Mouse (Mus musculus): ENCODE results near the gene Tub.

Tub gene

DNA sequence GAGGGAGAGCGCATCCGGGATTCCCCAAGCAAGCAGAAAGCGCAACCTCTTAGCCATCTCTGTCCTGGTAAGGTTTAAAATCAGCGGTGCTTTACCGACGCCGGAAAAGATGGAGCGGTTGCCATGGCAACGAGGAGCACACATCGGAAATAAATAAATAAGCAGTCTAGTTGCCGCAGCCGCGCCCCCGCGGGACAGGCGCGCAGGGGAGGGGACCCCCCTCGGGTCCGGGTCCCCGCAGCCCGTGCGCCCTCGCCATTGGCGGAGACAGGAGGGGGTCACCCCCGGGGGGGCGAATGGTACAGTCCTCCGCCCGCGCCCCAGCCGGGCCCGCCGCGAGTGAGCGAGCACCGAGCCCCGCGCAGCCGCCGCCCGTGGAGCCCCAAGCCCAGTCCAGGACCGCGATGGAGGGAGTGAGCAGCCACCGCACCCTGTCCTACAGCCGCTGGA is at the start of gene Tub:
TSS of gene Tub (plus strand) at position 27 of the 450 bp plus-strand sequence.
- peak; percentile 61 for DNase-seq (ENCODE audit: low read depth, low spot score)

GRCm38 (mm10) chr7:108903969-108904368 is 46.2 kb upstream of the Tub start:
- no peak for DNase-seq (ENCODE audit: low read depth, low spot score)

- no peak for DNase-seq (ENCODE audit: low read depth, low spot score)
Measured at GRCm38 (mm10) chr7:108927043-108927442, 23.1 kb upstream of the Tub start.

DNA sequence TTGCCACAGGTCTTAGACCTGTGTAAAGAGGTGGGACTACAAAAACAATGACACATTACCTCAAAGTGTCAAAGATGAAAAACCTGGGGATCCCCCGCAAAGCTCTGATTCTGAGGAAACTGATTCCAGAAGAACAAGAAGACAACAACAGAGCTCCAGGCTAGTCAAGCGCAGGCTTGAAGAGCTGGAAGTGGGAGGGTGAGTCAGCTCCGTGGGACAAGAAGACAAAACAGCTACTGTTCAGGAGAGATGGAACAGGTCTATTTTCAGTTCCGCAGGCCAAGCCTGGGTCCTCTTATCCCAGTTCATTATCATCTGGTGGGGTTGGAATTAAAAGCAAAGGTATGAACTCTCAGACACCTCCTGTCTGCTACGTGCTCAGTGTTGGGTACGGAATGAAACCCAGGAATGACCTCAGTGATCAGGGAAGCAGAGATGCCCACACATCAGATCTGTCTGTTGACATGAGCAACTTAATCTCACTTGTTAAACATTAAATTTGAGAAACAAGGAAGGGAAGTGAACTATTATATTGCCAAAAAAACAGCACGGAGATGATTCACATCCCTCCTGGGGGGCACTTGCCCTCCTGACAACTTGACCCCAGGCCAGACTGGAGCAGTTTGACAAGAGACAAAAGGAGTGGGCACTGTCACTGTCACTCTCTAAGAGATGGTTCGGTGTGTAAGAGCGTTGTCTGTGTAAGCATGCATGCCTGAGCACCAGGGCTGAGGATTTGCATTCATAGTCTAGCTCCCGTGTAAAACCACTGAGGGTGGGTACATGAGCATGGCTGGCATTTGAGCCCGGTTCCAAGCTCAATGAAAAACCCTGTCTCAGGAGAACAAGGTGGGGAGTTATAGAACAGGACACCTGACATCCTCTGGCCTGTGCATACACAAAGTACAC is 21.6 kb upstream of the Tub start:
- no peak for DNase-seq (ENCODE audit: low read depth, low spot score)

DNA sequence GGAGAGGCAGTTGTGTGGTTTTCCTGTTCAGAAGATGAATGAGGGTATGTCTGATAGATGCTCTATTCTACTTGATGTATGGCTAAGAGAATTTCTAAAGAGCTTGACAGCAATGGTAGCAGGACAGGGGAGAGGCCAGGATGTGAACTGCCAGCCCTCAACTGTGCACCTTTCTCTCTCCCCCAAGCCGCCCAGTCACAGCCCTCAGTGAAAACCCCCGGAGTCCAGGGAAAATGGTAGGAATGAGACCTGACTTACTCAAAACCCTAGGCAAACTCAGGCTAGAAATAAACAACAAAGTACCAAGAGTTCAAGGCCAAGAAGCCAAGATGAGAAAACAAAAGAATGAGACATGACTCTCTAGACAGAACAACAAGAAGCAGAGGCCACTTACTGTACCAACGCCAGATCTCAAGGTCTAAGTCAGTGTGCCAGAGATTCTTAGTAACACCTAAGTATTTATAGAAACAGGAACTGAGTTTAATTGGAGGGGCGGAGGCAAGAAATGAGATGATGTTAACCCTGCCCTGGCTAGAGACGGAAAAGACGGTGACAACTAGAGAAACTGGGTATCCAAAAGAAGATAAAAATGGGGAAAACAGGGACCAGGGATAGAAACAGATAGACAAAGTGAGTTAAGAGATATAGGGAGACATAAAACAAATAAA is 20.3 kb upstream of the Tub start, which contains the start of gene Nlrp10:
TSS of gene Nlrp10 (minus strand) at position 453 of the 668 bp plus-strand sequence.
- no peak for DNase-seq (ENCODE audit: low read depth, low spot score)

GRCm38 (mm10) chr7:108933794-108934731 is 16.1 kb upstream of the Tub start, which contains the start of gene Eif3f:
Gene Eif3f (plus strand): TSS chr7:108934417.
- DNase-seq (ENCODE audit: low read depth, low spot score) = peak; percentile 96

DNA sequence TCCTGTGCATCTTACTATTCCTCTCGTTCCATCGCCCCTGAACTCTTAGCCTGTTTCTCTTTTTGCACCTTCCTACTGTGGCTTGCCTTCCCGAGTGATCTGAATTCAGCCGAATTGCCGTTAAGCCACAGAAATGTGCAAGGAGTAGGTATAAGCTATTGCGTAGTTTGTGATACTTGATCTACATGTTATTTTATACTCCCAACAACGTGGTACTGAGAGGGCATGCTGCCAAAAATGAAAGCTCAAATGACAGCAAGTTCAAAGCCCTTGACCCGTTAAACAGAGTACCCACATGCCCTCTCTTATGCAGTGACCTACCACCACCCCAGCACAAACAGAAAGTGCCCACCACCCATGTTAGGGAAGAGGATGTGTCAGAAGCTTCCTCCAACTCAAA is 15.3 kb upstream of the Tub start:
- DNase-seq (ENCODE audit: low read depth, low spot score) = no peak

- DNase-seq (ENCODE audit: low read depth, low spot score) = no peak
Measured at GRCm38 (mm10) chr7:108935411-108935810, 14.7 kb upstream of the Tub start.

DNA sequence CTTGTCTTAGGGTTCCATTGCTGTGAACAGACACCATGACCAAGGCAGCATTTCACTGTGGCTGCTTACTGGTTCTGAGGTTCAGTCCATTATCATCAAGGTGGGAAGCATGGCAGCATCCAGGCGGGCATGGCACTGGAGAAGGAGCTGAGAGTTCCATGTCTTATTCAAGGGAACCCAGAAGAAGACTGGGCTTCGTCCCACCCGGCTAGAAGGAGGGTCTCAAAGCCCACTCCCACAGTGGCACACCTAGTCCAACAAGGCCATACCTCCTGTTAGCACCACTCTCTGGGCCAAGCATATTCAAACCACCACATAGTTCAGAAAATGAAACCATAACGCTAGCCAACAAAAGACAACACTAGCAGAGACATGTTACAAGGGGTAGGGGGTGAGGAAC is 13.5 kb upstream of the Tub start:
- DNase-seq (ENCODE audit: low read depth, low spot score) = no peak

GRCm38 (mm10) chr7:108941466-108941865 is 8.7 kb upstream of the Tub start:
- DNase-seq (ENCODE audit: low read depth, low spot score) = no peak

GRCm38 (mm10) chr7:108944002-108944401 is 6.1 kb upstream of the Tub start:
- no peak for DNase-seq (ENCODE audit: low read depth, low spot score)

GRCm38 (mm10) chr7:108948611-108949010 is 1.5 kb upstream of the Tub start:
- no peak for DNase-seq (ENCODE audit: low read depth, low spot score)

DNA sequence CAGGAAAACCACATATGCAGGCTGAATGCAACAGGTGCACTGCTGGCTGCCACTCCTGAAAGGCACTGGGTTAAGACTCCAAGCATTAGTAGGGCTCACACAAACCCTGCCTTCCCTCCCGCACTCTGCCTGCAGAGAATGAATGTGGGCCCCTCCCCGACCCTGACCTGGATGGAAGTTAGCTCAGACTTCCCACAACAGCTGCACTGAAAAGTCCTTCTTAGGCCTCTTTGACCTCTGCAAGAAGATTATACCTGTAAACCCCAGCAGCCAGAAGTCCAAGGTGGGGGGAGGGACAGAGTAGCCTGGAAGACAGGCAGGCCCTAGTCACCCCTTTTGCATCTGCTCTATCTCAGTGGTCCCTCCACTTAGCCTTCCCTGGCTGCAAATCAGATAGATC is 837 bp upstream of the Tub start:
- DNase-seq (ENCODE audit: low read depth, low spot score) = peak; percentile 67

DNA sequence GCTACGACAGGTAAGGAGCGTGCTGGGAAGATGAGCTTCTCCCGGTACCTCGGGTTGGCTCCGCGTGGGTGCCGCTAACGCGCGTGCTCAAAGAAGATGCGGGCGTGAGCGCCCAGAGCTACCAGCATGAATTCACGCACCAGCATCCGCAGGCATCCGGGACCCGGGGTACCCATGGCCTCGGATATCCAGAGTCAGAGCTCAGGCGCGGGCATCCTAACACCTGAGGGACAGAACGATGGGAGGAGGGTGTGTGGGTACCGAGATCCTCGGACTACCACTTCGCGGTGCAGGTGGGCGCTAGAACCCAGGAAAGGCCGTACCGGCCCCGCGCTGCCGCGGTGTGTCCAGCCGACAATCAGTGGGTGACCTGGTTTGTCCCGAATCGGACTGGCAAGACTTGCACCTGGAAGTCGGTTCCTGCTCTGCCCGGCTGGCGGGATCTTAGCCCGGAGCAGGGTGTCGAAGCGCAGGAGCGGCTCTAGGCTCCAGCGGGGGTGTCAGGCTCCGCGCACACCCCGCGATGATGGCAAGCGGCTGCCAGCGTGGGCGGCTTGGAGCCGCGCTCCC is 709 bp downstream of the Tub start:
- DNase-seq (ENCODE audit: low read depth, low spot score) = no peak

DNA sequence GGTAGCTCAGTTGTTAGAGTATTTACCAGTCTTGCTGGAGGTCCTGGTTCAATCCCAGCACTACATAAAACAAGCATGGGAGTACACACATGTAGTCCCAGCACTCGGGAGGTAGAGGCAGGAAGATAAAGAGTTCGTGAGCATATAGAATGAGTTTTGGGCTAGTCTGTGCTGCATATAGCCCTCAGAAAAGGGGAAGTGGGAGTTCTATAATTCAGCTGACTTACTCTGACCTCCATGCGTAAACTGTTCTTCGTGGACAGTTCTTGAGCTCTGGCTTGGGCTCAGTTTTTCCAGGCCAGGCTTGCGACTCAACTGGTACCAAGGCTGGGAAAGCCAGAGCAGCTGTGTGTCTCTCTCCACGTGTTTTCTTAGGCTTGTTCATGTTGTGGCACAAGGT is 2.7 kb downstream of the Tub start:
- DNase-seq (ENCODE audit: low read depth, low spot score) = no peak

- no peak for DNase-seq (ENCODE audit: low read depth, low spot score)
Measured at GRCm38 (mm10) chr7:108954185-108954584, 4.0 kb downstream of the Tub start.

DNA sequence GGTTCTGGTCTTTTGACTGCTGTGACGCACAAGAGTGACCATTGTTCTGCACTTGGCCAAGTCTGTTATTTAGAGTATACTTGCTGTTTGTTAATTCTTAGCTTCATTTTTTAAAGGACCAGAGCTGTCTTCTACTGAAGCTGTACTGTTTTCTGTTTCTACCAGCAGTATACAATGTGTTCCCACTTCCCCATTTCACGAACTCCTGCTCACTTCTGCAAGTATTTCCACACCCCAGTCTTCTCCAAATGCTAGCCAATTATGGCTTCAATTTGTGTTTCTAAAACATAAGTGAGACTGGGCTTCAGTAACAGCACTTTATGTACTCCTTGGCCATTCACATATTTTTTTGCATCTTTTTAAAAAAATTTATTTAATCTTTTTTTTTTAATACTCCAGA is 7.6 kb downstream of the Tub start:
- no peak for DNase-seq (ENCODE audit: low read depth, low spot score)

GRCm38 (mm10) chr7:108965968-108966367 is 15.8 kb downstream of the Tub start:
- DNase-seq (ENCODE audit: low read depth, low spot score) = no peak

DNA sequence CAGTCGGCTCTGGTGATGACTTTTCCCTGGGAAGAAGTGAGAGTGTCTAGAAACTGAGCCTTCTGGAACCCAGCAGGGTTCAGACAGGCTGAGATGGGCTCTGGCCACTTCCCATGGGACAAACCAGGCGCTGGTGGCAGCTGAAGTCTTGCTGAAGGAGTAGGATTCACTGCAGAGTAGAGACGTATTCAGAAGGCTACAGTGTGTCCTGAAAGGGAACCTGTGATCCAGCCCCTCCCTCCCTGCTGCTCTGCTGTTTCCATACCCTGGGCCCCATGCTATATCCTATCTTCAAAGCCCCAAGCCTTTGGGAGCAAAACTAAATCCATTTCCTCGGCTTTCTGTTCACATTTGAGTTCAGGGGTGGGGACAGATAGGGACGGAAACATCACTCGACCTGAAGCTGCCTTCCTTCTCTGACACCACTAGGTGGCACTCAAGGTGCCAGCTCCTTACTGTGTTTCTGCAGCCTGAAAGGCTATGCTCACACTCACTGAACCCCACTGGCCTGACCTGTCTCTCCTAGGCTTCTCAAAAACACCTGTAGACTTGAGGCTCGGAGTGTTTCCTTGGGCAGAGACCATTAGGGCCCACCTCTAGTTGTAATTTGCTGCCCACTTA is 16.7 kb downstream of the Tub start:
- peak; percentile 70 for DNase-seq (ENCODE audit: low read depth, low spot score)

GRCm38 (mm10) chr7:108968201-108968600 is 18.1 kb downstream of the Tub start:
- DNase-seq (ENCODE audit: low read depth, low spot score) = no peak

- no peak for DNase-seq (ENCODE audit: low read depth, low spot score)
Measured at GRCm38 (mm10) chr7:108972273-108972672, 22.1 kb downstream of the Tub start.
